ENCODE assay signal across 7 mouse cellular contexts in genomic region chrX:42067791-42068200, GRCm38 (mm10). TPM values are rescaled to one million over a fixed set of nuclear protein-coding genes. Genes with fewer than 3 reads are reported as not detected.
DNase-seq lines count a peak whose midpoint lies in the region; TF ChIP-seq lines count a peak whose summit lies in the region.

No protein-coding gene starts in this region.

- H3K27ac ChIP-seq in gastrocnemius, adult 2 months: peak overlapping the region; percentile 94

- intact Hi-C loops in gastrocnemius, adult 2 months (cut with DNase I): loop anchor here (5.0 kb wide), 1 partner anchor 80 kb away; the partner anchor contains the start of gene Stag2
- intact Hi-C loops in left cerebral cortex, postnatal 25 days (cut with DNase I): loop anchor here (1.0 kb wide), 1 partner anchor 83 kb away; no protein-coding TSS in a partner anchor

- DNase-seq in adrenal gland, postnatal 25 days: peak; percentile 76
- DNase-seq in cerebellum, postnatal 4 days (ENCODE audit: low spot score in 2 of 2): peak; percentile 20 to 63
- DNase-seq in gastrocnemius, adult 2 months: peak; percentile 85
- DNase-seq in induced T-regulatory cell, adult 2 months (ENCODE audit: low read depth): peak; percentile 84
- peak; percentile 38 to 66 for DNase-seq in left cerebral cortex, postnatal 25 days (ENCODE audit: low spot score in 2 of 2)
- peak; percentile 81 for DNase-seq in mesoderm, embryonic 11.5 days (ENCODE audit: low read depth, low spot score)
- DNase-seq in spleen, adult 18-20 months: peak; percentile 70 to 72

- peak overlapping the region; percentile 83 for H3K4me3 ChIP-seq in gastrocnemius, adult 2 months

- TF ChIP-seq CTCF in gastrocnemius, adult 2 months (IDR thresholded peaks at IDR 0.05): no peak

RNA-seq across cellular contexts. Expression of gene Xiap, which starts 8.3 kb away (rescaled TPM):
- total RNA-seq in adrenal gland, postnatal 25 days (2021): 45.4 and 55.7 TPM in 2 replicates
- total RNA-seq in gastrocnemius, adult 2 months (2021): 10 to 100 TPM; 16.2 to 18.5 TPM
- total RNA-seq in left cerebral cortex, postnatal 25 days (2021): 10 to 100 TPM; 62.7 to 65.9 TPM

Comparison
In these comparisons a context has a peak if more than half of its experiments do, and no peak if none do; other contexts are left out.
1. Peak in every context shown above with its lines: DNase-seq, H3K4me3 ChIP-seq and H3K27ac ChIP-seq.